Mouse (Mus musculus) midbrain, embryonic 14.5 days (tissue): ENCODE results near the gene Galnt2. TPM values are rescaled to one million over a fixed set of nuclear protein-coding genes. Genes with fewer than 3 reads are reported as not detected.

Experiments
- ATAC-seq: fragments of 200-750 bp; cut with Nextera tagmentation; 2 replicates; pipeline ENCODE4 v1.8.0; 2017; ENCODE audit warnings: moderate number of reproducible peaks, moderate library complexity; ENCODE audit not compliant: low FRiP score, low TSS enrichment
- DNase-seq: peaks from one replicate; pipeline ENCODE4 v3.0.0-alpha.2; 2015
- H3K27ac ChIP-seq: fragments of 300-500 bp; sonication (generic); replicated peaks from 2 replicates; pipeline ENCODE4 v1.5.1; 2014; ENCODE audit warnings: mild to moderate bottlenecking, low read depth, low read length, moderate library complexity
- H3K27me3 ChIP-seq: fragments of 300-500 bp; sonication (generic); 2 replicates; pipeline ENCODE4 v1.6.1; 2014; ENCODE audit warnings: low read length, control low read depth, mixed read lengths; ENCODE audit not compliant: control insufficient read depth, insufficient read depth
- H3K36me3 ChIP-seq: fragments of 300-500 bp; sonication (generic); 2 replicates; pipeline ENCODE4 v1.6.1; 2014; ENCODE audit warnings: low read length, control low read depth; ENCODE audit not compliant: control insufficient read depth, insufficient read depth
- H3K4me1 ChIP-seq: fragments of 300-500 bp; sonication (generic); 2 replicates; pipeline ENCODE4 v1.6.1; 2014; ENCODE audit warnings: mild to moderate bottlenecking, antibody characterized with exemption, low read length, control low read depth; ENCODE audit not compliant: control insufficient read depth, insufficient read depth
- H3K4me2 ChIP-seq: fragments of 300-500 bp; sonication (generic); 2 replicates; pipeline ENCODE4 v1.6.1; 2014; ENCODE audit warnings: mild to moderate bottlenecking, low read length, moderate library complexity
- H3K4me3 ChIP-seq: fragments of 300-500 bp; sonication (generic); replicated peaks from 2 replicates; pipeline ENCODE4 v1.5.1; 2014; ENCODE audit warnings: low read depth, low read length
- H3K9ac ChIP-seq: fragments of 300-500 bp; sonication (generic); replicated peaks from 2 replicates; pipeline ENCODE4 v1.6.1; 2014; ENCODE audit warnings: mild to moderate bottlenecking, low read length, moderate library complexity
- H3K9me3 ChIP-seq: fragments of 300-500 bp; sonication (generic); 2 replicates; pipeline ENCODE4 v1.6.1; 2016; ENCODE audit warnings: low read length, control low read depth, mixed read lengths; ENCODE audit not compliant: control insufficient read depth
- WGBS: fragments of 180-500 bp; shearing (Covaris S2); extraction: QIAGEN DNeasy Blood & Tissue Kit; methylation state at CpG from one replicate; pipeline ENCODE4 v1.1.7; 2014; 5-methylcytosine and 5-hydroxymethylcytosine counted together
- polyA plus RNA-seq: library from polyadenylated mRNA; unstranded; fragments of >200 nt; fragmentation: Nextera tagmentation; extraction: Ambion mirVana; gene quantifications from 2 replicates; pipeline ENCODE4 v1.2.1, GENCODE M21; 2014

The Galnt2 gene
- polyA plus RNA-seq, 1 experiment from 2014 or later: 70.1 TPM

- H3K9ac ChIP-seq: no peak overlapping the region
These were observed 26.2 kb downstream of the Galnt2 start for GRCm38 (mm10) chr8:124257363-124257762.

GRCm38 (mm10) chr8:124259146-124259545, 28.0 kb downstream of the Galnt2 start:
- H3K27me3 ChIP-seq: no peaks in the 10 kb centered on the region
- H3K27ac ChIP-seq: no peak overlapping the region
- no peak overlapping the region for H3K9ac ChIP-seq
- 91% methylated on average over 4 of the region's 4 CpGs for WGBS
- DNase-seq (no peak), ATAC-seq (no peak)
- peaks cover 54% of the 10 kb centered on the region for H3K4me1 ChIP-seq
- H3K4me2 ChIP-seq: no peak overlapping the region
- H3K4me3 ChIP-seq: no peak overlapping the region
- H3K9me3 ChIP-seq: no peaks in the 10 kb centered on the region
- H3K36me3 ChIP-seq: no peaks in the 10 kb centered on the region

More at GRCm38 (mm10) chr8:124257363-124257762, 26.2 kb downstream of the Galnt2 start:
- Histone ChIP-seq H3K9me3 (no peaks in the 10 kb centered on the region), H3K4me3 (no peak overlapping the region), H3K36me3 (no peaks in the 10 kb centered on the region), H3K27me3 (no peaks in the 10 kb centered on the region), H3K4me1 (peaks cover 37% of the 10 kb centered on the region), H3K27ac (peak overlapping the region; percentile 69), H3K4me2 (no peak overlapping the region)
- peak; percentile 58; the same call in 1 of the 2 replicates for ATAC-seq
- DNase-seq: peak; percentile 80
- WGBS: 45% methylated on average over 10 of the region's 10 CpGs

- no peaks in the 10 kb centered on the region for H3K27me3 ChIP-seq
- no peak overlapping the region for H3K4me3 ChIP-seq
- WGBS: 56% methylated on average over 6 of the region's 7 CpGs
- ATAC-seq: no peak
- no peaks in the 10 kb centered on the region for H3K36me3 ChIP-seq
- H3K9ac ChIP-seq: no peak overlapping the region
- no peak overlapping the region for H3K4me2 ChIP-seq
- H3K27ac ChIP-seq: no peak overlapping the region
- peaks cover 61% of the 10 kb centered on the region for H3K4me1 ChIP-seq
- DNase-seq: no peak
- no peaks in the 10 kb centered on the region for H3K9me3 ChIP-seq
These were observed 28.7 kb downstream of the Galnt2 start for GRCm38 (mm10) chr8:124259925-124260324.

GRCm38 (mm10) chr8:124260371-124260770, 29.2 kb downstream of the Galnt2 start:
- Histone ChIP-seq H3K9ac (no peak overlapping the region), H3K27ac (no peak overlapping the region), H3K4me2 (no peak overlapping the region), H3K4me3 (no peak overlapping the region), H3K27me3 (no peaks in the 10 kb centered on the region), H3K9me3 (no peaks in the 10 kb centered on the region), H3K36me3 (no peaks in the 10 kb centered on the region), H3K4me1 (peaks cover 63% of the 10 kb centered on the region)
- no peak for ATAC-seq
- 58% methylated on average over 12 of the region's 12 CpGs for WGBS
- DNase-seq: no peak

GRCm38 (mm10) chr8:124263058-124263457, 31.9 kb downstream of the Galnt2 start:
- peak overlapping the region; percentile 31; the same call in 1 of the 2 replicates for H3K9ac ChIP-seq
- ATAC-seq (no peak), DNase-seq (peak; percentile 66)
- H3K27me3 ChIP-seq: no peaks in the 10 kb centered on the region
- peak overlapping the region; percentile 78 for H3K27ac ChIP-seq
- H3K36me3 ChIP-seq: no peaks in the 10 kb centered on the region
- H3K4me2 ChIP-seq: no peak overlapping the region
- peaks cover 46% of the 10 kb centered on the region for H3K4me1 ChIP-seq
- no peaks in the 10 kb centered on the region for H3K9me3 ChIP-seq
- no peak overlapping the region for H3K4me3 ChIP-seq
- WGBS: 20% methylated on average over 9 of the region's 9 CpGs

- Histone ChIP-seq H3K4me2 (no peak overlapping the region), H3K9ac (no peak overlapping the region), H3K9me3 (no peaks in the 10 kb centered on the region), H3K4me3 (no peak overlapping the region), H3K27ac (peak overlapping the region; percentile 78; the same call in 1 of the 2 replicates), H3K36me3 (no peaks in the 10 kb centered on the region), H3K4me1 (peaks cover 46% of the 10 kb centered on the region), H3K27me3 (no peaks in the 10 kb centered on the region)
- no peak for ATAC-seq
- WGBS: 84% methylated on average over 8 of the region's 8 CpGs
- DNase-seq: no peak
These were observed 32.8 kb downstream of the Galnt2 start for GRCm38 (mm10) chr8:124264032-124264431.

GRCm38 (mm10) chr8:124264671-124265070, 33.5 kb downstream of the Galnt2 start:
- H3K9me3 ChIP-seq: no peaks in the 10 kb centered on the region
- H3K4me3 ChIP-seq: no peak overlapping the region
- ATAC-seq: no peak
- no peak for DNase-seq
- peaks cover 46% of the 10 kb centered on the region for H3K4me1 ChIP-seq
- H3K9ac ChIP-seq: no peak overlapping the region
- H3K27me3 ChIP-seq: no peaks in the 10 kb centered on the region
- no peak overlapping the region for H3K27ac ChIP-seq
- H3K4me2 ChIP-seq: no peak overlapping the region
- WGBS: 90% methylated on average over 12 of the region's 12 CpGs
- H3K36me3 ChIP-seq: no peaks in the 10 kb centered on the region

- DNase-seq (no peak), ATAC-seq (no peak)
- H3K36me3 ChIP-seq: no peaks in the 10 kb centered on the region
- H3K4me1 ChIP-seq: peaks cover 46% of the 10 kb centered on the region
- no peak overlapping the region for H3K4me3 ChIP-seq
- no peak overlapping the region for H3K9ac ChIP-seq
- H3K4me2 ChIP-seq: no peak overlapping the region
- no peak overlapping the region for H3K27ac ChIP-seq
- WGBS: 90% methylated on average over 2 of the region's 2 CpGs
- H3K9me3 ChIP-seq: no peaks in the 10 kb centered on the region
- no peaks in the 10 kb centered on the region for H3K27me3 ChIP-seq
These were observed 33.9 kb downstream of the Galnt2 start for GRCm38 (mm10) chr8:124265130-124265529.

- H3K27me3 ChIP-seq: no peaks in the 10 kb centered on the region
- ATAC-seq (no peak), DNase-seq (no peak)
- no peak overlapping the region for H3K9ac ChIP-seq
- no peak overlapping the region for H3K4me3 ChIP-seq
- no peaks in the 10 kb centered on the region for H3K9me3 ChIP-seq
- H3K27ac ChIP-seq: no peak overlapping the region
- peaks cover 44% of the 10 kb centered on the region for H3K4me1 ChIP-seq
- H3K4me2 ChIP-seq: no peak overlapping the region
- WGBS: 87% methylated on average over 8 of the region's 8 CpGs
- no peaks in the 10 kb centered on the region for H3K36me3 ChIP-seq
These were observed 34.6 kb downstream of the Galnt2 start for GRCm38 (mm10) chr8:124265798-124266197.
